Comparison of ENCODE assay signal across 14 mouse cellular contexts in the genomic region with DNA sequence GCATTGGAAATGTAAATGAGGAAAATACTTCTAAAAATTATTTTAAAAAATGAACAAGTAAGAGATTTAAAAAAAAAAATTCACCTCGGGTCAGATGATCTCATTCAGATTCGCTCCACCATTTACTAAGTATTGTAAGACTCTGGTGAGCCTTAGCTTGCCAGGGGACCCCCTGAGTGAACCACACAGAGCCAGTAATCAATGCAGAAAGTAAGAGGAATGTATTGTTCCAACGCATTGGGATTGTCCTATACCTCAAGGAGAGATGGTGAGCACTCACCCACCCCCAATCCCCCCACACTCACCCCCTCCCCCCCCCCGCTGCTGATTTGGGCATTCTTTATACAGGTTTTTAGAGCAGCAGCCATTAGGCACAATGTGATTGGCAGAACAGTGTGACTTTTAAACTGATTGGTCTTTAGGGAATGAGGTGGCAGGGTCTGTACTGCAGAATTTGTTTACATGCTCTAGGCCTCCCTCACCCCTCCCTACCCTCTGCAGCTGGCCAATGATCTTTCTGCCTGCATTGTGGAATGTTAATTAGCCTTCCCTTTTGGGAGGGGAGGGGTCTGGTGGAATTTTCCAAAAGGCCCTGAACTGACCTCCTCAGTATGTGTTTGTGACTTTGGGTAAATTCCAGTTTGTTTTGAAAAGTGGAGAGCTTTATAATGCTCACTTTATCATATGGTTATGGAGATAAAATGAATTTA.
DNase-seq lines count a peak whose midpoint lies in the region; ATAC-seq and TF ChIP-seq lines count a peak whose summit lies in the region.
"Had no signal": no experiment of that assay in that cellular context is flagged by ENCODE, and none has a peak within 500 bp of the region (broad histone marks: within the 10 kb centered on the region; RNA-seq: fewer than 3 reads in every experiment).

No protein-coding gene starts in this region.

- H3K4me2 ChIP-seq in forebrain, embryonic 12.5 days = no peak overlapping the region
- no peak overlapping the region for H3K4me2 ChIP-seq in forebrain, embryonic 16.5 days (ENCODE audit: low read length)
- no peak overlapping the region for H3K4me2 ChIP-seq in lung, embryonic 14.5 days
- H3K4me2 ChIP-seq: embryonic facial prominence, embryonic 12.5 days; forebrain, embryonic 13.5 days; liver, embryonic 12.5 days had no signal

- no peak for TF ChIP-seq POLR2A in lung, adult 2 months (IDR thresholded peaks at IDR 0.05; ENCODE audit: borderline replicate concordance, extremely low read depth, low read depth, low read length)

- H3K27me3 ChIP-seq in forebrain, embryonic 12.5 days = no peaks in the 10 kb centered on the region
- no peaks in the 10 kb centered on the region for H3K27me3 ChIP-seq in forebrain, embryonic 16.5 days (replicated peaks; ENCODE audit: control insufficient read depth, insufficient read depth, low read length)
- no peaks in the 10 kb centered on the region for H3K27me3 ChIP-seq in lung, embryonic 14.5 days (ENCODE audit: insufficient read depth, low read length)
- H3K27me3 ChIP-seq: embryonic facial prominence, embryonic 12.5 days; forebrain, embryonic 13.5 days; liver, embryonic 12.5 days had no signal

- H3K4me1 ChIP-seq in forebrain, embryonic 12.5 days = no peaks in the 10 kb centered on the region
- H3K4me1 ChIP-seq in forebrain, embryonic 16.5 days (replicated peaks; ENCODE audit: control insufficient read depth, insufficient read depth, low read length) = no peaks in the 10 kb centered on the region
- no peaks in the 10 kb centered on the region for H3K4me1 ChIP-seq in lung, embryonic 14.5 days (ENCODE audit: insufficient read depth)
- no peaks in the 10 kb centered on the region for H3K4me1 ChIP-seq in lung, adult 2 months (ENCODE audit: control insufficient read depth, insufficient read depth, low read length)
- H3K4me1 ChIP-seq in ES-E14 (ENCODE audit: control insufficient read depth in 2 of 2, insufficient read depth in 2 of 2, low read length in 2 of 2, poor library complexity in 1 of 2) = no peaks in the 10 kb centered on the region
- H3K4me1 ChIP-seq: embryonic facial prominence, embryonic 12.5 days; forebrain, embryonic 13.5 days; liver, embryonic 12.5 days had no signal

- in situ Hi-C loops in ES-E14 (cut with MboI; ENCODE audit: low sequenced_read_pairs in 2 of 2, unreplicated experiment in 2 of 2) = no loop called here

- 28% methylated on average over 3 of the region's 4 CpGs for WGBS in forebrain, embryonic 12.5 days
- WGBS in forebrain, embryonic 16.5 days = 25% methylated on average over 3 of the region's 4 CpGs
- 58% methylated on average over 3 of the region's 4 CpGs for WGBS in lung, embryonic 14.5 days
- WGBS in lung, adult 2 months = 38% methylated on average over 4 of the region's 4 CpGs

- H3K9me3 ChIP-seq in forebrain, embryonic 12.5 days = no peaks in the 10 kb centered on the region
- H3K9me3 ChIP-seq in forebrain, embryonic 16.5 days (ENCODE audit: control insufficient read depth, low read length) = no peaks in the 10 kb centered on the region
- H3K9me3 ChIP-seq in lung, embryonic 14.5 days (ENCODE audit: low read depth, low read length) = no peaks in the 10 kb centered on the region
- no peaks in the 10 kb centered on the region for H3K9me3 ChIP-seq in ES-E14 (ENCODE audit: control insufficient read depth, insufficient read depth, low read depth, low read length)
- H3K9me3 ChIP-seq: embryonic facial prominence, embryonic 12.5 days; forebrain, embryonic 13.5 days; G1E; liver, embryonic 12.5 days had no signal

- DNase-seq in lung, embryonic 14.5 days = peak; percentile 72
- DNase-seq in lung, adult 2 months = no peak
- DNase-seq in ES-E14 (ENCODE audit: low read depth, low spot score) = peak; percentile 19
- peak; percentile 30 for DNase-seq in forelimb bud, embryonic 11.5 days (ENCODE audit: low read depth, low spot score)
- DNase-seq in cerebellum, postnatal 36 days = no peak
- DNase-seq in layer of hippocampus, postnatal 25 days (ENCODE audit: extremely low spot score in 1 of 2, low spot score in 1 of 2) = no peak
- DNase-seq: cerebellum, adult 2 months; gastrocnemius, postnatal 25 days had no signal

- no peak overlapping the region for H3K9ac ChIP-seq in forebrain, embryonic 12.5 days
- H3K9ac ChIP-seq in forebrain, embryonic 16.5 days (replicated peaks; ENCODE audit: low read depth, low read length) = no peak overlapping the region
- no peak overlapping the region for H3K9ac ChIP-seq in lung, embryonic 14.5 days
- no peak overlapping the region for H3K9ac ChIP-seq in ES-E14 (ENCODE audit: insufficient read depth, low read depth, low read length, poor library complexity, severe bottlenecking)
- H3K9ac ChIP-seq: embryonic facial prominence, embryonic 12.5 days; forebrain, embryonic 13.5 days; liver, embryonic 12.5 days had no signal

- no peak overlapping the region for H3K4me3 ChIP-seq in forebrain, embryonic 12.5 days (replicated peaks)
- no peak overlapping the region for H3K4me3 ChIP-seq in forebrain, embryonic 16.5 days (replicated peaks; ENCODE audit: low read length)
- no peak overlapping the region for H3K4me3 ChIP-seq in lung, embryonic 14.5 days (ENCODE audit: low read depth, low read length)
- H3K4me3 ChIP-seq in lung, adult 2 months (replicated peaks; ENCODE audit: extremely low read depth, low read depth, low read length) = no peak overlapping the region
- no peak overlapping the region for H3K4me3 ChIP-seq in ES-E14 (ENCODE audit: insufficient read depth in 1 of 2, low read depth in 1 of 2, low read length in 2 of 2, poor library complexity in 1 of 2, severe bottlenecking in 1 of 2)
- H3K4me3 ChIP-seq: embryonic facial prominence, embryonic 12.5 days; forebrain, embryonic 13.5 days; liver, embryonic 12.5 days had no signal

- TF ChIP-seq CTCF in lung, embryonic 14.5 days (IDR thresholded peaks at IDR 0.05; ENCODE audit: low read depth) = no peak
- no peak for TF ChIP-seq CTCF in lung, adult 2 months (IDR thresholded peaks at IDR 0.05; ENCODE audit: insufficient read depth, low read length)

- no peaks in the 10 kb centered on the region for H3K36me3 ChIP-seq in forebrain, embryonic 12.5 days (replicated peaks)
- no peaks in the 10 kb centered on the region for H3K36me3 ChIP-seq in forebrain, embryonic 16.5 days (ENCODE audit: control insufficient read depth, insufficient read depth)
- no peaks in the 10 kb centered on the region for H3K36me3 ChIP-seq in lung, embryonic 14.5 days (ENCODE audit: insufficient read depth)
- H3K36me3 ChIP-seq in ES-E14 (ENCODE audit: control insufficient read depth, insufficient read depth, low read length, poor library complexity, severe bottlenecking) = no peaks in the 10 kb centered on the region
- H3K36me3 ChIP-seq: embryonic facial prominence, embryonic 12.5 days; G1E; liver, embryonic 12.5 days had no signal

- ATAC-seq in forebrain, embryonic 12.5 days (ENCODE audit: low FRiP score) = 0 out of 2 replicates have a peak, but pooled peaks have one; percentile 57
- no peak for ATAC-seq in forebrain, embryonic 16.5 days
- peak; percentile 91 for ATAC-seq in lung, embryonic 14.5 days (ENCODE audit: insufficient read depth)
- ATAC-seq: forebrain, embryonic 13.5 days; liver, embryonic 12.5 days had no signal

- H3K27ac ChIP-seq in forebrain, embryonic 12.5 days = no peak overlapping the region
- no peak overlapping the region for H3K27ac ChIP-seq in forebrain, embryonic 16.5 days (ENCODE audit: low read length)
- no peak overlapping the region for H3K27ac ChIP-seq in lung, embryonic 14.5 days (ENCODE audit: low read depth)
- H3K27ac ChIP-seq in ES-E14 (ENCODE audit: insufficient read depth, low read depth, low read length, poor library complexity, severe bottlenecking) = no peak overlapping the region
- H3K27ac ChIP-seq: embryonic facial prominence, embryonic 12.5 days; forebrain, embryonic 13.5 days; liver, embryonic 12.5 days had no signal

TF ChIP-seq in ES-E14, 5 proteins besides CTCF, POLR2A, EP300 and RAD21:
- no peak for TF ChIP-seq MAFK (IDR thresholded peaks at IDR 0.05; ENCODE audit: insufficient read depth, low read depth, low read length)
- TF ChIP-seq ZC3H11A (IDR thresholded peaks at IDR 0.05; ENCODE audit: borderline replicate concordance, low read depth, low read length) = no peak
- no peak for TF ChIP-seq CHD2 (IDR thresholded peaks at IDR 0.05; ENCODE audit: low read depth, low read length)
- TF ChIP-seq ZNF384 (IDR thresholded peaks at IDR 0.05; ENCODE audit: low read depth, low read length) = no peak
- TF ChIP-seq HCFC1 (IDR thresholded peaks at IDR 0.05; ENCODE audit: borderline replicate concordance, insufficient read depth, low read length) = no peak

Comparison
In these comparisons a context has a peak if more than half of its experiments do, and no peak if none do; other contexts are left out.
1. DNase-seq: peak in lung, embryonic 14.5 days (single experiment), ES-E14 (single experiment) and forelimb bud, embryonic 11.5 days (single experiment); none in lung, adult 2 months (single experiment), cerebellum, postnatal 36 days (0 of 2) and layer of hippocampus, postnatal 25 days (0 of 2).